In the genomic region with DNA sequence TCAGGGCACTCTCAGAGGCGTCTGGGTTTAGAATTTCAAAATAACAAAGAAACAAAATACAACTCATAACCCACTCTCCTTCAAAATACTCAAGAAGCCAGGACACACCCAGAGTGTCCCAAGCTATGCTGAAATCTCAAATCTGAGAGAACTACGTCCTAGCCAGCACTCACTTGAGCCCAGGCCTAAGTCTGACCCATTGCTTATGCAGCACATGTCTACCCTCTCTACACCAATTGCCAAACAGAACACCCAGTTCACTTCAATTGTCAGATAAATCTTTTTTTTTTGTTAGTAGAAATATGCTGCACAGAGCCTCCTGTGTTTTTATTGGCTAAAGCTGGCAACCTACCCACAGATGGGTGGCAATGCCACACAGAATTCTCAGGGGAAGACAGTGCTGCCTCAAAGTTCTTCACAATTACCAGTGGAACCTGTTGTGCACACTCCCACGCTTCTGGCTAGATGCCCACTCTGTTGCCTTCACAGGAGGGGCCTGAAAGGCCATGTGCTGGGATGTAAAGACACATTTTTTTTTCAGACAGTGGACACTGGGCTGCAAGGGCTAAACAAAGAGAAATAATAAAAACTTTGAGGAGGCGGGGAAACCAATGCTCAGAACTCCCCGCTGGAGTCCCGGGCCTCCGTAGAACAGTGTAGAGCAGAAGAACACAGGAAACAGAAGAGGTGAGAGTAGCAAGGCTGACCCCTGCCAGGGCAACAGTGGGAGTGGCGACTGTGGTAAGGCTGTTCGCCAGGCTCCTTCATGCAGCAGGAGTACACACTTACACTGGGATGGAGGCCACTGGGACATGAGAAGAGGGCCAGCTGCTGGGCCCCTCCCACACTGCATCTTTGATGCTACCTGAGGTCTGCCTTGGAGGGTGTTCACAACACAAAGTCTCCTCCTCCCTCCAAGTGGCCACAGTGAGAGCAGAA, we compare ENCODE assay signal across 9 mouse cellular contexts.
DNase-seq lines count a peak whose midpoint lies in the region; ATAC-seq lines count a peak whose summit lies in the region.
"Had no signal": no experiment of that assay in that cellular context is flagged by ENCODE, and none has a peak within 500 bp of the region (broad histone marks: within the 10 kb centered on the region; RNA-seq: fewer than 3 reads in every experiment).

No protein-coding gene starts in this region.

- WGBS in kidney, embryonic 16.5 days, result 65% methylated on average over 9 of the region's 9 CpGs

- no peaks in the 10 kb centered on the region for H3K27me3 ChIP-seq in kidney, embryonic 16.5 days (ENCODE audit: insufficient read depth, low read length)
- H3K27me3 ChIP-seq: embryonic facial prominence, embryonic 13.5 days; megakaryocyte, embryonic 14.5 days had no signal

- no peaks in the 10 kb centered on the region for H3K9me3 ChIP-seq in kidney, embryonic 16.5 days (ENCODE audit: low read length)
- H3K9me3 ChIP-seq: embryonic facial prominence, embryonic 13.5 days; megakaryocyte, embryonic 14.5 days had no signal

- ATAC-seq in kidney, embryonic 16.5 days (ENCODE audit: low FRiP score, low TSS enrichment), result peak; percentile 59
- no peak for ATAC-seq in inflammation-experienced regulatory T-cells, adult 6 months

- no peak overlapping the region for H3K4me2 ChIP-seq in kidney, embryonic 16.5 days (replicated peaks; ENCODE audit: low read depth, low read length)
- H3K4me2 ChIP-seq: embryonic facial prominence, embryonic 13.5 days had no signal

- H3K4me3 ChIP-seq in kidney, embryonic 16.5 days (ENCODE audit: low read length), result no peak overlapping the region
- H3K4me3 ChIP-seq: embryonic facial prominence, embryonic 13.5 days; megakaryocyte, embryonic 14.5 days had no signal

- H3K36me3 ChIP-seq in kidney, embryonic 16.5 days (ENCODE audit: insufficient read depth, low read length), result no peaks in the 10 kb centered on the region
- H3K36me3 ChIP-seq: embryonic facial prominence, embryonic 13.5 days had no signal

- intact Hi-C loops in left cerebral cortex, postnatal 25 days (cut with DNase I), result no loop called here

- no peak overlapping the region for H3K27ac ChIP-seq in kidney, embryonic 16.5 days (ENCODE audit: low read length)
- H3K27ac ChIP-seq: embryonic facial prominence, embryonic 13.5 days had no signal

- H3K4me1 ChIP-seq in kidney, embryonic 16.5 days (ENCODE audit: insufficient read depth, low read length), result peaks cover 12% of the 10 kb centered on the region
- H3K4me1 ChIP-seq: megakaryocyte, embryonic 14.5 days had no signal

- H3K9ac ChIP-seq in kidney, embryonic 16.5 days (replicated peaks; ENCODE audit: low read length), result no peak overlapping the region
- H3K9ac ChIP-seq: embryonic facial prominence, embryonic 13.5 days had no signal

- DNase-seq in kidney, adult 9 months, result no peak
- peak; percentile 6 for DNase-seq in cerebellum, adult 11 months
- peak; percentile 42 to 63 for DNase-seq in cerebellum, postnatal 10 days
- DNase-seq in left cerebral cortex, postnatal 25 days (ENCODE audit: low spot score in 2 of 2), result peak; percentile 18 to 41
- DNase-seq in B cell, adult 2 months, result no peak

Comparison
In these comparisons a context has a peak if more than half of its experiments do, and no peak if none do; other contexts are left out.
1. DNase-seq: peak in cerebellum, adult 11 months (single experiment), cerebellum, postnatal 10 days (2 of 2) and left cerebral cortex, postnatal 25 days (2 of 2); none in kidney, adult 9 months (single experiment) and B cell, adult 2 months (0 of 2).